Mouse (Mus musculus) lung, adult 2 months (tissue): Measurements from ENCODE around the gene Gpt2. TPM values are rescaled to one million over a fixed set of nuclear protein-coding genes. Genes with fewer than 3 reads are reported as not detected.
A peak's percentile ranks its signal among the peaks of the same experiment; 100 is the strongest.

Source experiments
- DNase-seq: peaks from one replicate; pipeline ENCODE4 v3.0.0; 2022
- H3K4me1 ChIP-seq: fragments of 200-500 bp; 2 replicates; pipeline ENCODE4 v1.6.1; 2011; ENCODE audit warnings: low read length; ENCODE audit not compliant: control insufficient read depth, insufficient read depth
- H3K4me3 ChIP-seq: fragments of 200-500 bp; replicated peaks from 2 replicates; pipeline ENCODE3; 2011; ENCODE audit warnings: low read depth, mild to moderate bottlenecking, control low read depth, low read length; ENCODE audit errors: extremely low read depth
- CTCF ChIP-seq: fragments of 200-500 bp; IDR thresholded peaks from 2 replicates; pipeline ENCODE4 v1.5.1; 2011; ENCODE audit warnings: mild to moderate bottlenecking, low read length, control low read depth; ENCODE audit not compliant: insufficient read depth
- POLR2A ChIP-seq: fragments of 200-500 bp; IDR thresholded peaks from 2 replicates; pipeline ENCODE4 v1.6.1; 2011; ENCODE audit warnings: low read depth, mild to moderate bottlenecking, control low read depth, low read length, borderline replicate concordance; ENCODE audit errors: extremely low read depth
- WGBS: fragments of 180-500 bp; shearing (Covaris S2); methylation state at CpG from one replicate; pipeline ENCODE4 v1.1.7; 2018; 5-methylcytosine and 5-hydroxymethylcytosine counted together
- polyA plus RNA-seq: library from polyadenylated mRNA; depleted of rRNA; stranded (reverse); fragments of >200 nt; gene quantifications from 2 replicates; pipeline ENCODE4 v1.2.3, GENCODE M21; 2012

Gpt2 gene
- polyA plus RNA-seq, 1 experiment = 9.6 TPM

- 81% methylated on average over 2 of the region's 2 CpGs for WGBS
- DNase-seq = no peak
- no peak for TF ChIP-seq POLR2A
- TF ChIP-seq CTCF = no peak
- no peak overlapping the region for H3K4me3 ChIP-seq
- peaks cover 2% of the 10 kb centered on the region; the same call in 1 of the 2 replicates for H3K4me1 ChIP-seq
These were observed 14.0 kb upstream of the Gpt2 start for GRCm38 (mm10) chr8:85478397-85478796.

GRCm38 (mm10) chr8:85479710-85480109, 12.7 kb upstream of the Gpt2 start:
- TF ChIP-seq POLR2A = no peak
- TF ChIP-seq CTCF = no peak
- no peak overlapping the region for H3K4me3 ChIP-seq
- H3K4me1 ChIP-seq = peaks cover 2% of the 10 kb centered on the region; the same call in 1 of the 2 replicates
- DNase-seq = no peak
- 90% methylated on average over 2 of the region's 2 CpGs for whole genome bisulfite sequencing

- peak; percentile 42; the same call in 1 of the 2 replicates for TF ChIP-seq POLR2A
- TF ChIP-seq CTCF = 0 out of 2 replicates have a peak, but pooled peaks have one; percentile 6
- WGBS = 20% methylated on average over 10 of the region's 10 CpGs
- Histone ChIP-seq H3K4me3 (peak overlapping the region; percentile 28), H3K4me1 (peaks cover 2% of the 10 kb centered on the region; the same call in 1 of the 2 replicates)
- DNase-seq = peak; percentile 51
These were observed 10.5 kb upstream of the Gpt2 start for GRCm38 (mm10) chr8:85481900-85482299.

GRCm38 (mm10) chr8:85482427-85482826, 9.9 kb upstream of the Gpt2 start:
- TF ChIP-seq POLR2A (no peak), CTCF (no peak)
- peak; percentile 18 for DNase-seq
- H3K4me1 ChIP-seq = peaks cover 2% of the 10 kb centered on the region; the same call in 1 of the 2 replicates
- 49% methylated on average over 6 of the region's 6 CpGs for WGBS
- H3K4me3 ChIP-seq = no peak overlapping the region

- Histone ChIP-seq H3K4me3 (no peak overlapping the region), H3K4me1 (0 out of 2 replicates have a peak, but pooled peaks cover 2% of the 10 kb centered on the region)
- DNase-seq = no peak
- TF ChIP-seq CTCF (no peak), POLR2A (no peak)
- 66% methylated on average over 20 of the region's 20 CpGs for WGBS
These were observed 4.3 kb upstream of the Gpt2 start for GRCm38 (mm10) chr8:85487906-85488620.

GRCm38 (mm10) chr8:85488631-85489030, 3.7 kb upstream of the Gpt2 start:
- no peak for TF ChIP-seq CTCF
- no peak for TF ChIP-seq POLR2A
- no peak for DNase-seq
- Histone ChIP-seq H3K4me1 (0 out of 2 replicates have a peak, but pooled peaks cover 4% of the 10 kb centered on the region), H3K4me3 (no peak overlapping the region)

- WGBS = 93% methylated on average over 8 of the region's 8 CpGs
- DNase-seq = no peak
- Histone ChIP-seq H3K4me1 (0 out of 2 replicates have a peak, but pooled peaks cover 4% of the 10 kb centered on the region), H3K4me3 (no peak overlapping the region)
- TF ChIP-seq POLR2A = no peak
- no peak for TF ChIP-seq CTCF
These were observed 2.8 kb upstream of the Gpt2 start for GRCm38 (mm10) chr8:85489546-85489945.

GRCm38 (mm10) chr8:85492940-85493931, 860 bp downstream of the Gpt2 start:
- H3K4me3 ChIP-seq = peak overlapping the region; percentile 92
- 0 out of 2 replicates have a peak, but pooled peaks cover 4% of the 10 kb centered on the region for H3K4me1 ChIP-seq
- TF ChIP-seq POLR2A (no peak), CTCF (no peak)
- no peak for DNase-seq
- 10% methylated on average over 49 of the region's 49 CpGs for WGBS

GRCm38 (mm10) chr8:85496125-85496524, 3.7 kb downstream of the Gpt2 start:
- DNase-seq = no peak
- no peak overlapping the region for H3K4me3 ChIP-seq
- peaks cover 7% of the 10 kb centered on the region; the same call in 1 of the 2 replicates for H3K4me1 ChIP-seq
- TF ChIP-seq CTCF (no peak), POLR2A (no peak)
- 85% methylated on average over 5 of the region's 5 CpGs for WGBS
